Mouse (Mus musculus): ENCODE measurements around the gene Efhd2.

- no peak for TF ChIP-seq EP300 (IDR thresholded peaks at IDR 0.05)
- TF ChIP-seq CTCF (IDR thresholded peaks at IDR 0.05) = no peak
Measured at GRCm38 (mm10) chr4:141819316-141819715, 55.4 kb downstream of the Efhd2 start.

Measured in lung, postnatal 0 days (tissue).